Mouse (Mus musculus) left cerebral cortex, postnatal 10 days (tissue): Measurements from ENCODE around the gene Tent5b. TPM values are rescaled to one million over a fixed set of nuclear protein-coding genes. Genes with fewer than 3 reads are reported as not detected.

Source experiments
- DNase-seq, 2 experiments: peaks; one replicate each; pipeline ENCODE4 v3.0.0; 2021 to 2022; ENCODE audit warnings: low spot score in 2 of 2, mixed read lengths in 1 of 2; ENCODE audit errors: extremely low spot score in 1 of 2
- intact Hi-C: fragments of 180-260 bp; cut with DNase I; formaldehyde crosslinking; loops from one replicate; pipeline ENCODE4 v1.15.1; 2025
- total RNA-seq, 2 experiments: library from RNA; stranded (reverse); gene quantifications; 2 replicates each; pipeline ENCODE4 v1.2.3; 2021

The Tent5b gene
- not detected for total RNA-seq

GRCm38 (mm10) chr4:133479458-133480184, at the start of gene Tent5b:
Gene Tent5b (plus strand): TSS chr4:133480132.
- intact Hi-C loops, result no loop called here
- DNase-seq, result peak; percentile 96 to 99

DNA sequence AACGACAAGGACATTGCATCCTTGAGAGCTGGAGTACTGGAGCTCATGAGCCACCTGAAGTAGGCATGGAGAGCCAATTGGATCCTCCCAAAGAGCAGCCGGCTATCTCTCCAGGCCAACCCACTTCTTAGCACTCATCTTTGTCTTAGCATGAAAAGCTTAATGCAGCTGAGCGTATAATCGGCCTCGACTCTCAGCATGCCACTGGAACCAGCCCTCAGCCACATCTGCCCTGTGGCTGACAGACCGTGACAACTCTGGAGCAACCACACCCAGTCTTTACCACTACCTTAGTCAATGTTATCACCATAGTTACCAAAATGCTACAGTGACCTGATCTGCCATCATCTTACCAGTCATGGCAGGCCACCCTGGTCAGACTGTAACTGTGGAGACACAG, 48.4 kb upstream of the Tent5b start:
- intact Hi-C loops, result no loop called here
- no peak for DNase-seq

- DNase-seq, result peak in 1 of 2 experiments; percentile 59
- intact Hi-C loops, result no loop called here
These were observed 47.3 kb upstream of the Tent5b start for GRCm38 (mm10) chr4:133432560-133433171.

DNA sequence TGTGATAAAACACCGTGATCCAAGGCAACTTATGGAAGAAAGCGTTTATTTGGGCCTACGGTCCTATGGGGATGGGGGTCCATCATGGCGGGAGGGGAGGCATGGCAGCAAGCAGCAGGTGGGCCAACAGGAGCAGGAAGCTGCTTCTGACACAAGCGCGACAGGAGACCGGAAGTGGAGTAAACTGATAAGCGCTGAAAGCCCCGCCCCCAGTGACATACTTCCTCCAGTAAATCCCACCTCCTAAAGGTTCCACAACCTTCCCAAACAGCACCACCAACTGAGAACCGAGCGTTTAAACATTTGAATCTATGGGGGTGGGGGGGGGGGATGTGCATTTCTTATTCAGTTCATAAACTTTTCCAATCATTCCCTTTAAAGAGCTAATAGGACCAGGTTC, 44.0 kb upstream of the Tent5b start:
- intact Hi-C loops, result no loop called here
- no peak for DNase-seq

- intact Hi-C loops, result no loop called here
- DNase-seq, result peak; percentile 53 to 68
These were observed 40.2 kb upstream of the Tent5b start for GRCm38 (mm10) chr4:133439460-133440376.

DNA sequence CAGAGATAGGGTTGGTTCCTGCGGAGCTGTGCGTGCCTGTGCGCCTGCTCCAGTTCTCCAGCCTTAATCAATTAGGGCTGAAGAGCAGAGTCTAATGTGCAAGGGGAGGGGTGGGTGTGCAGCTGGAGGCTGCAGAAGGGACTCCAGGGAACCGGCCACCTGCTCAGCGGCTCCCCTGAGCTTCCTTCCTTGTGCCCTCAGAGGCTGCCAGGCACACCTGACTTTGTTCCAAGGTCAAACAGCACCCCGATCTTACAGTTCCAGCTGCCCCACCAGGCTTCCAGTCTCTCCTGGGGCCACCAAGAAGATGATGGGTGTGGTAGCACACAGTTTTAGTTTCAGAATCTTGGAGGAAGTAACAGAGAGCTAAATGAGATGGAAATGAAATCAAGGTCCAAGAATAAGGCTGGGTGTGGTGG, 39.5 kb upstream of the Tent5b start:
- intact Hi-C loops, result no loop called here
- no peak for DNase-seq

DNA sequence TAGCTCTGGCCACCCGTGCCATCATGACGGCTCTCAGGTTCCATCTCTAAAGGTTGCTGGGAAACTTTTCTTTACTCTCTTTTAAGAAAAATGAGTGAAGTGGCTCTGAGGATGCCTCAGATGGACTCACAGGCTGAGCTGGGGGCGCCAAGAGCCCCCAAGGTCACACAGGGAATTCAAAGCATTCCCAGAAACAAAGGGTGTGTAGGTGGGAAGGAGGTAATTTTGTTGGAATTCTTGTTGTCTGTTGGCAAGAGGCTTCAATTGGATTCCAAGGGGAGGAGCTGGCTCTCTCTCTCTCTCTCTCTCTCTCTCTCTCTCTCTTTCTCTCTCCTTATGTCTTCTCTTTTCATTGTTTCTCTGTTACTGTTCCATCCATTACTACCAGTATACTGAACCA, 37.7 kb upstream of the Tent5b start:
- intact Hi-C loops, result no loop called here
- DNase-seq, result no peak

GRCm38 (mm10) chr4:133443085-133443484, 36.8 kb upstream of the Tent5b start:
- DNase-seq, result peak; percentile 38 to 68
- intact Hi-C loops, result no loop called here

DNA sequence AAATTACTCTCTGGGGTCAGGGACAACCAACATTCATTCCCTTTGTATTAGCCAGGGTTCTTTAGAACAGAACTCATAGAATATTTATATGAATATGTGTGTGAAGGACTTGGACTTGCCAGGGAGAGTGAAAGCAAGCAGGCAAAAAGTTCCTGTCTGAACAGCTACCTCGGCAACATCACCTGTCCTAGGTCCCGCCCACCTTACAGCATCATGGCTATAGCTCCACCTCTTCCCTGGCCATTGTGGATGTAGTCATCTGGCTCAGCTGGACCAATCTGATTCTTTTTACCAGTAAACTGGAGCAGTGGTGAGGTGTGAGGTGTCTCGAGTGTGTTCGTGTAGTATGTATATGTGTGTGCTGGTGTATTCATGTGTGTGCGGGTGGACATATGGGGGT, 34.2 kb upstream of the Tent5b start:
- DNase-seq, result no peak
- intact Hi-C loops, result no loop called here

DNA sequence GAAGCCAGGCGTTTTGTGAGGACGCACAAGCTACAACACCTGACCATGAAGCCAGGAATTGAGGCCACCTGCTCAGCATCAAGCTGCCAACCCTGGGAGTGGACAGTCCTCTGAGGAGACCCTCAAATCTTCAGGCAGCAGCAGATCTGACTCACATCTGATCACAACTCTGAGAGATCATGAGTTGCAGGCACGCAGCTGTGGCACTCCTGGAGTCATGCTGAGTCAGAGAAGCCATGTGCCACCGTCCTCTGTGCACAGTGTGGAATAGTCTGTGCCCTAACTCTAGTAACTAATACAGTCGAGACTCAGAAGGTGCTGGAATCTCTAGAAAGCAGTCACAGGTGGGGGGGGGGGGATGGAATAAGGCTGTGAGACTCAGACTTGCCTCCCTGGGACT, 32.6 kb upstream of the Tent5b start:
- intact Hi-C loops, result no loop called here
- no peak for DNase-seq

GRCm38 (mm10) chr4:133447967-133448366, 32.0 kb upstream of the Tent5b start:
- DNase-seq, result no peak
- intact Hi-C loops, result no loop called here

DNA sequence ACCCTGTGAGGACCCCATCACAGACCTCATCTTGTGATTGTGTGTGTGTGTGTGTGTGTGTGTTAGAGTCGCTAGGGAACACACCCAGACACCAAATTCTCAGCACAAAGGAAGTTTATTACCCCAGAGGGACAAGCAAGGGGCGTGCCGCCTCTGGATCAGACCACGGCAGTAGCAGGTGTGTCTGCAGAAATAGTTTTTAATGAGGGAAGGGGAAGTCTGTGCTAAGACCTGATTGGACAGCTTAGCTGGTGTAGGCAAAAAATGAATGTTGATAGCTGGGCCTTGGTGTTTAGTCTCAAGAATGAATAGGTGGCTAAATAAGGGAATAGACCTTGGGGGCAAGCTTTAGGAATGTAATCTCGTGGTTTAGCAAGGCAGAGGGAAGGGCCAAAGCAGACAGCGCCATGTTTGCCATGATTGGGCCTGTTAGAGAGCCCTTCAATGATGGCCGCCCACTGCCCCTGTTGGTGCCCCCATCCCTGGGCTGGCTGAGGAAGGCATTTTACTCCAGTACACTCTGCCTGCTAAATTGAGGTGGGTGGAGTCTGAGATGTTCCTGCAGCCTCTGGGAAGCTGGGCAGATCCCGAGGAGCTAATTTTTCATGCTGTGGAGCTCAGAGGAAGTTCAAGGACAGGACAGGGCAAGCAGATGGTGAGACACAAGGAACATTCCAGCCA, 31.1 kb upstream of the Tent5b start:
- DNase-seq, result no peak
- intact Hi-C loops, result no loop called here

GRCm38 (mm10) chr4:133449726-133450125, 30.2 kb upstream of the Tent5b start:
- DNase-seq, result peak in 1 of 2 experiments; percentile 53
- intact Hi-C loops, result loop anchor here (5.0 to 10.0 kb wide), 3 partner anchors 137 to 495 kb away; no protein-coding TSS in a partner anchor

DNA sequence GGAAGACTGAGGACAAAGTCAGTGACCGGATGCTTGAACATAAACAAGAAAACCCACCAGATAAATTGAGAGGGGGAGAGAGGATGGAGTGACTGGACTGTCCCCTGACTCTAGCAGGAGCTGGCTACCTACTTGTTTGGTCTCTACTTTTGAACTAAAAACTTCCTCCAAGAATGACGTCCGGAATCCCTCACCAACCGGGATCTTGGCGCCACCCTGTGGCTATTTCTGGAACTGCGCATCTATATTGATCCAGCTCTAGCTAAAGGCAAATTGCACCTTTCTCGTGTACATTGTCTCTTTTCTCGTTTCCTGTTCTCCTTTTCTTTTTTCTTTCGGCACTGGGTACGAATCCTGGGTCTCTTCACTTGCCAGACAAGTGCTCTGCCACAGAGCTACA, 28.4 kb upstream of the Tent5b start:
- DNase-seq, result peak; percentile 77 to 80
- intact Hi-C loops, result loop anchor here (1.0 to 10.0 kb wide), 4 partner anchors 27 to 497 kb away; no protein-coding TSS in a partner anchor

- DNase-seq, result no peak
- intact Hi-C loops, result loop anchor here (5.0 to 10.0 kb wide), 3 partner anchors 140 to 498 kb away; no protein-coding TSS in a partner anchor
These were observed 27.5 kb upstream of the Tent5b start for GRCm38 (mm10) chr4:133452433-133452832.

GRCm38 (mm10) chr4:133458044-133458443, 21.9 kb upstream of the Tent5b start:
- no peak for DNase-seq
- intact Hi-C loops, result loop anchor here (10.0 kb wide), 1 partner anchor 503 kb away; no protein-coding TSS in a partner anchor

DNA sequence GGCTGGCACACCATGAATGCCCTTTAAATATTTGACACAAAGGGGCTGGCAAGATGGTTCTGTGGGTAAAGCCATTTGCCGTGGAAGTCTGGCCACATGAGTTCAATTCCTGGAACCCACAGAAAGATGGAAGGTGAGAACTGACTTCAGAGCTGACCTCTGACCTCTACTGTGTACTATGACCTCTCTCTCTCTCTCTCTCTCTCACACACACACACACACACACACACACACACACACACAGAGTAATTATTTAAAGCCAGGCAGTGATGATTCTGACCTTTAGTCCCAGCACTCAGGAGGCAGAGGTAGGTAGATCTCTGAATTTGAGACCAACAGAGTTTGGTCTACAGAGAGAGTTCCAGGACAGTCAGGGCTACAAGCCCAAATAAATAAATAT, 19.9 kb upstream of the Tent5b start:
- DNase-seq, result no peak

GRCm38 (mm10) chr4:133460796-133461325, 19.1 kb upstream of the Tent5b start:
- DNase-seq, result no peak
- intact Hi-C loops, result no loop called here

More for the DNA sequence above, 19.9 kb upstream of the Tent5b start:
- intact Hi-C loops, result no loop called here
